Mouse (Mus musculus): ENCODE measurements around the gene Mfap3l. TPM values are rescaled to one million over a fixed set of nuclear protein-coding genes. Genes with fewer than 3 reads are reported as not detected.

The Mfap3l gene
- polyA plus RNA-seq, 1 experiment from 2014 or later = 5.1 TPM

DNA sequence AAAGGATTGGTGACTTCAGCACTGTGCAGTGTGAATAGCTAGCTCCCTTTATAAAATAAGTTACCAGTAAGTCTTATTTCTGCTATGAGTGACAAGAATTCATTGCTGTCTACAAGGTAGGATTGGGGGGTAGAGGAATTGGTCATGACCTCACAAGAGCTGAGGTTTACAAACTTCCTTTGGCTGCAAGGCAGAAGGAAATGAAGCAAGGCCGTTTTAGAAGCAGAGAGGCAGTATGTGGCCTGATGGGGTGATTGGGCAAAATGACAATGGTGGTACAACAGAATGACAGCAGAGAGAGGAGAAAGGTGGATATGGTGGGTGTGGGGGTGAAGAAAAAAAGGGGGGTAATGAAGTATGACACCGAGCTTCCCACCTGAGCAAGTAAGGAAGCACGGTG is 82.1 kb downstream of the Mfap3l start:
- Histone ChIP-seq H3K4me3 (ENCODE audit: low read depth, low read length) (no peak overlapping the region), H3K4me2 (ENCODE audit: low read depth) (no peak overlapping the region), H3K9me3 (ENCODE audit: control insufficient read depth, low read length) (no peaks in the 10 kb centered on the region), H3K4me1 (ENCODE audit: control insufficient read depth, insufficient read depth, low read length) (no peaks in the 10 kb centered on the region), H3K9ac (ENCODE audit: low read length) (no peak overlapping the region), H3K36me3 (ENCODE audit: control insufficient read depth, insufficient read depth, low read length) (no peaks in the 10 kb centered on the region), H3K27ac (ENCODE audit: low read depth, low read length) (no peak overlapping the region), H3K27me3 (ENCODE audit: control insufficient read depth, insufficient read depth, low read length) (no peaks in the 10 kb centered on the region)
- DNase-seq (ENCODE audit: low spot score) = no peak
- ATAC-seq (ENCODE audit: insufficient read depth, low FRiP score, low TSS enrichment) = no peak
- WGBS = 78% methylated on average over 2 of the region's 3 CpGs

GRCm38 (mm10) chr8:60718692-60719091 is 86.1 kb downstream of the Mfap3l start:
- no peaks in the 10 kb centered on the region for H3K36me3 ChIP-seq (ENCODE audit: control insufficient read depth, insufficient read depth, low read length)
- no peak overlapping the region for H3K27ac ChIP-seq (ENCODE audit: low read depth, low read length)
- WGBS = 83% methylated on average over 3 of the region's 3 CpGs
- no peak overlapping the region for H3K4me3 ChIP-seq (ENCODE audit: low read depth, low read length)
- no peak overlapping the region for H3K9ac ChIP-seq (ENCODE audit: low read length)
- no peaks in the 10 kb centered on the region for H3K27me3 ChIP-seq (ENCODE audit: control insufficient read depth, insufficient read depth, low read length)
- ATAC-seq (ENCODE audit: insufficient read depth, low FRiP score, low TSS enrichment) (no peak), DNase-seq (ENCODE audit: low spot score) (no peak)
- H3K9me3 ChIP-seq (ENCODE audit: control insufficient read depth, low read length) = no peaks in the 10 kb centered on the region
- no peak overlapping the region for H3K4me2 ChIP-seq (ENCODE audit: low read depth)
- no peaks in the 10 kb centered on the region for H3K4me1 ChIP-seq (ENCODE audit: control insufficient read depth, insufficient read depth, low read length)

Other genes starting within 250 kb of the Mfap3l start
- gene Gm10283, start 129.6 kb upstream of the Mfap3l start, polyA plus RNA-seq (2014; fragmentation: Nextera tagmentation; extraction: Ambion mirVana) = not detected in 2 replicates
- 1.1 and 2.3 TPM in 2 replicates for gene Aadat, start 126.9 kb upstream of the Mfap3l start, polyA plus RNA-seq (2014; fragmentation: Nextera tagmentation; extraction: Ambion mirVana)